Mouse (Mus musculus) neural tube, embryonic 15.5 days (tissue): Measurements from ENCODE around the gene Kcnc4. TPM values are rescaled to one million over a fixed set of nuclear protein-coding genes. Genes with fewer than 3 reads are reported as not detected.

Experiments used
- ATAC-seq: fragments of 200-750 bp; cut with Nextera tagmentation; 2 replicates; pipeline ENCODE4 v1.8.0; 2017; ENCODE audit warnings: mild to moderate bottlenecking, moderate TSS enrichment, moderate library complexity; ENCODE audit not compliant: low FRiP score
- H3K27ac ChIP-seq: fragments of 300-500 bp; sonication (generic); replicated peaks from 2 replicates; pipeline ENCODE4 v1.5.1; 2015; ENCODE audit warnings: mild to moderate bottlenecking, inconsistent platforms
- H3K27me3 ChIP-seq: fragments of 300-500 bp; sonication (generic); replicated peaks from 2 replicates; pipeline ENCODE4 v1.6.1; 2015; ENCODE audit warnings: inconsistent platforms
- H3K36me3 ChIP-seq: fragments of 300-500 bp; sonication (generic); 2 replicates; pipeline ENCODE4 v1.6.1; 2015; ENCODE audit warnings: inconsistent platforms
- H3K4me1 ChIP-seq: fragments of 300-500 bp; sonication (generic); 2 replicates; pipeline ENCODE4 v1.6.1; 2015; ENCODE audit warnings: inconsistent platforms
- H3K4me2 ChIP-seq: fragments of 300-500 bp; sonication (generic); 2 replicates; pipeline ENCODE4 v1.6.1; 2015; ENCODE audit warnings: inconsistent platforms, mild to moderate bottlenecking, moderate library complexity
- H3K4me3 ChIP-seq: fragments of 300-500 bp; sonication (generic); replicated peaks from 2 replicates; pipeline ENCODE4 v1.5.1; 2015; ENCODE audit warnings: mild to moderate bottlenecking, inconsistent platforms
- H3K9ac ChIP-seq: fragments of 300-500 bp; sonication (generic); replicated peaks from 2 replicates; pipeline ENCODE4 v1.6.1; 2015; ENCODE audit warnings: mild to moderate bottlenecking, inconsistent platforms
- H3K9me3 ChIP-seq: fragments of 300-500 bp; sonication (generic); replicated peaks from 2 replicates; pipeline ENCODE4 v1.6.1; 2016; ENCODE audit warnings: inconsistent platforms
- WGBS: fragments of 180-500 bp; shearing (Covaris S2); methylation state at CpG from one replicate; pipeline ENCODE4 v1.1.7; 2015; ENCODE audit warnings: mixed read lengths; 5-methylcytosine and 5-hydroxymethylcytosine counted together
- polyA plus RNA-seq: library from polyadenylated mRNA; unstranded; fragments of >200 nt; fragmentation: Nextera tagmentation; extraction: Ambion mirVana; gene quantifications from 2 replicates; pipeline ENCODE4 v1.2.1, GENCODE M21; 2015

Kcnc4 gene
- polyA plus RNA-seq, 1 experiment from 2014 or later, result 9.1 TPM

- no peaks in the 10 kb centered on the region for H3K36me3 ChIP-seq
- H3K4me1 ChIP-seq, result peaks cover 12% of the 10 kb centered on the region
- no peak overlapping the region for H3K9ac ChIP-seq
- H3K4me2 ChIP-seq, result no peak overlapping the region
- ATAC-seq, result no peak
- no peaks in the 10 kb centered on the region for H3K9me3 ChIP-seq
- whole genome bisulfite sequencing, result 80% methylated on average over 3 of the region's 3 CpGs
- H3K4me3 ChIP-seq, result no peak overlapping the region
- H3K27me3 ChIP-seq, result no peaks in the 10 kb centered on the region
- H3K27ac ChIP-seq, result no peak overlapping the region
Observed at GRCm38 (mm10) chr3:107417287-107417644, 42.1 kb downstream of the Kcnc4 start.

GRCm38 (mm10) chr3:107416541-107417286 is 42.6 kb downstream of the Kcnc4 start:
- Histone ChIP-seq H3K9me3 (no peaks in the 10 kb centered on the region), H3K4me1 (peaks cover 17% of the 10 kb centered on the region), H3K4me3 (no peak overlapping the region), H3K36me3 (no peaks in the 10 kb centered on the region), H3K4me2 (no peak overlapping the region), H3K9ac (no peak overlapping the region), H3K27ac (no peak overlapping the region), H3K27me3 (no peaks in the 10 kb centered on the region)
- WGBS, result 90% methylated on average over 9 of the region's 9 CpGs
- ATAC-seq, result no peak

- H3K27ac ChIP-seq, result peak overlapping the region; percentile 72; the same call in 1 of the 2 replicates
- H3K9me3 ChIP-seq, result no peaks in the 10 kb centered on the region
- H3K36me3 ChIP-seq, result no peaks in the 10 kb centered on the region
- H3K4me3 ChIP-seq, result no peak overlapping the region
- 39% methylated on average over 2 of the region's 2 CpGs for WGBS
- no peak for ATAC-seq
- peaks cover 22% of the 10 kb centered on the region for H3K4me1 ChIP-seq
- no peaks in the 10 kb centered on the region for H3K27me3 ChIP-seq
- no peak overlapping the region for H3K4me2 ChIP-seq
- no peak overlapping the region for H3K9ac ChIP-seq
Observed at GRCm38 (mm10) chr3:107413093-107413492, 46.3 kb downstream of the Kcnc4 start.

GRCm38 (mm10) chr3:107412509-107412908 is 46.8 kb downstream of the Kcnc4 start:
- no peaks in the 10 kb centered on the region for H3K9me3 ChIP-seq
- peaks cover 22% of the 10 kb centered on the region for H3K4me1 ChIP-seq
- H3K9ac ChIP-seq, result no peak overlapping the region
- 55% methylated on average over 8 of the region's 8 CpGs for WGBS
- no peaks in the 10 kb centered on the region for H3K36me3 ChIP-seq
- 0 out of 2 replicates have a peak, but pooled peaks have one; percentile 28 for ATAC-seq
- no peaks in the 10 kb centered on the region for H3K27me3 ChIP-seq
- no peak overlapping the region for H3K4me3 ChIP-seq
- no peak overlapping the region for H3K4me2 ChIP-seq
- H3K27ac ChIP-seq, result peak overlapping the region; percentile 72

GRCm38 (mm10) chr3:107411669-107412068 is 47.7 kb downstream of the Kcnc4 start:
- H3K27ac ChIP-seq, result peak overlapping the region; percentile 72
- no peak overlapping the region for H3K4me2 ChIP-seq
- H3K36me3 ChIP-seq, result no peaks in the 10 kb centered on the region
- 16% methylated on average over 4 of the region's 4 CpGs for WGBS
- H3K9me3 ChIP-seq, result no peaks in the 10 kb centered on the region
- H3K4me3 ChIP-seq, result no peak overlapping the region
- peaks cover 22% of the 10 kb centered on the region for H3K4me1 ChIP-seq
- H3K9ac ChIP-seq, result no peak overlapping the region
- peak; percentile 85 for ATAC-seq
- H3K27me3 ChIP-seq, result no peaks in the 10 kb centered on the region

- Histone ChIP-seq H3K36me3 (no peaks in the 10 kb centered on the region), H3K27me3 (no peaks in the 10 kb centered on the region), H3K27ac (no peak overlapping the region), H3K9ac (no peak overlapping the region), H3K4me2 (no peak overlapping the region), H3K9me3 (no peaks in the 10 kb centered on the region), H3K4me3 (no peak overlapping the region), H3K4me1 (no peaks in the 10 kb centered on the region)
- WGBS, result 88% methylated on average over 7 of the region's 7 CpGs
- ATAC-seq, result no peak
Observed at GRCm38 (mm10) chr3:107401401-107401800, 58.0 kb downstream of the Kcnc4 start.

GRCm38 (mm10) chr3:107399991-107400640 is 59.2 kb downstream of the Kcnc4 start:
- no peaks in the 10 kb centered on the region for H3K4me1 ChIP-seq
- H3K9me3 ChIP-seq, result no peaks in the 10 kb centered on the region
- no peak overlapping the region for H3K4me3 ChIP-seq
- no peak overlapping the region for H3K27ac ChIP-seq
- H3K27me3 ChIP-seq, result no peaks in the 10 kb centered on the region
- 87% methylated on average over 5 of the region's 5 CpGs for WGBS
- no peak overlapping the region for H3K4me2 ChIP-seq
- ATAC-seq, result no peak
- no peak overlapping the region for H3K9ac ChIP-seq
- no peaks in the 10 kb centered on the region for H3K36me3 ChIP-seq

GRCm38 (mm10) chr3:107391198-107391597 is 68.2 kb downstream of the Kcnc4 start:
- 61% methylated on average over 4 of the region's 4 CpGs for WGBS
- Histone ChIP-seq H3K9me3 (no peaks in the 10 kb centered on the region), H3K27me3 (no peaks in the 10 kb centered on the region), H3K4me1 (no peaks in the 10 kb centered on the region), H3K4me2 (no peak overlapping the region), H3K9ac (no peak overlapping the region), H3K27ac (no peak overlapping the region), H3K36me3 (no peaks in the 10 kb centered on the region), H3K4me3 (no peak overlapping the region)
- ATAC-seq, result no peak

Other genes starting within 250 kb of the Kcnc4 start
- 0.17 and 0.24 TPM in 2 replicates for gene Cym, start 237.8 kb downstream of the Kcnc4 start, polyA plus RNA-seq
- 0.14 TPM in 1 of 2 replicates, not detected in the other for gene A630076J17Rik, start 228.9 kb downstream of the Kcnc4 start, polyA plus RNA-seq
- 0.15 and 0.36 TPM in 2 replicates for gene Prok1, start 219.8 kb downstream of the Kcnc4 start, polyA plus RNA-seq
- 197 and 198 TPM in 2 replicates for gene Lamtor5, start 180.7 kb downstream of the Kcnc4 start, polyA plus RNA-seq
- 1.6 and 2.1 TPM in 2 replicates for gene Slc16a4, start 168.3 kb downstream of the Kcnc4 start, polyA plus RNA-seq
- gene Rbm15, start 125.9 kb downstream of the Kcnc4 start, polyA plus RNA-seq, result 6.3 and 8.1 TPM in 2 replicates
- 13.9 and 16.9 TPM in 2 replicates for gene Slc6a17, start 58.5 kb upstream of the Kcnc4 start, polyA plus RNA-seq
- not detected in 2 replicates for gene Ubl4b, start 95.5 kb upstream of the Kcnc4 start, polyA plus RNA-seq
- gene Alx3, start 135.5 kb upstream of the Kcnc4 start, polyA plus RNA-seq, result 0.09 TPM in 1 of 2 replicates, not detected in the other
- not detected in 2 replicates for gene Gm10961, start 171.8 kb upstream of the Kcnc4 start, polyA plus RNA-seq
- 118 and 138 TPM in 2 replicates for gene Strip1, start 172.1 kb upstream of the Kcnc4 start, polyA plus RNA-seq
- 108 and 110 TPM in 2 replicates for gene Ahcyl1, start 237.0 kb upstream of the Kcnc4 start, polyA plus RNA-seq